Mouse (Mus musculus) R1 (cell line): ENCODE measurements around the gene 0610030E20Rik.

Experiments
- DNase-seq: peaks from one replicate; pipeline ENCODE4 v3.0.0-alpha.2; 2018; ENCODE audit warnings: low read depth, low spot score

0610030E20Rik gene

GRCm38 (mm10) chr6:72390795-72391521, 43.8 kb downstream of the 0610030E20Rik start:
- DNase-seq, result no peak

- DNase-seq, result peak; percentile 60
Measured at GRCm38 (mm10) chr6:72392341-72392740, 45.2 kb downstream of the 0610030E20Rik start.

GRCm38 (mm10) chr6:72396837-72397251, 49.7 kb downstream of the 0610030E20Rik start:
- no peak for DNase-seq

DNA sequence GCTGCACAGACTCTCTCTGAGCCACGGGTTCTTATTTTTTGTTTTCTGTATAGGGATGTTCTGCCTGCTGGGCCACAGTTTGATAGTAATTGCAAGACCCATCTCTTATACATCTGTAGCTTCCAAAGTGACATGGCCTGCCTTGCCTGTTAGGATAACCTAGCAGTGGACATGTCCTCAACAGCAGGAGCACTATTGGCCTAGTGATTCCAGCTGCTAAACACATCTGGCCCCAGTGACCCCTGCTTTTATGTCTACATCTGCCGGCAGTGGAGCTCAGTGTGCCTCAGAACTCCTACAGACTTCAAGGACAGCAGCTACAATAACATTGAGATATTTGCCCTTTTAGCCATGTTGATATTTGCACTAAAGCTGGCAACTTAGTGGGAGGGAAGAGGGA, 52.9 kb downstream of the 0610030E20Rik start:
- no peak for DNase-seq

- peak; percentile 81 for DNase-seq
Measured at GRCm38 (mm10) chr6:72401875-72402274, 54.8 kb downstream of the 0610030E20Rik start.
